Mouse (Mus musculus) T-cell, adult 2 months (primary cell): ENCODE results near the gene Hypk.
"Not testable (repeated sequence)": the region's sequence is repeated elsewhere in the genome, so short reads cannot be mapped to it uniquely, and the experiment has no call there.

Source experiments
- DNase-seq: peaks from one replicate; pipeline ENCODE4 v3.0.0; 2022; ENCODE audit warnings: low spot score

Gene Hypk

DNA sequence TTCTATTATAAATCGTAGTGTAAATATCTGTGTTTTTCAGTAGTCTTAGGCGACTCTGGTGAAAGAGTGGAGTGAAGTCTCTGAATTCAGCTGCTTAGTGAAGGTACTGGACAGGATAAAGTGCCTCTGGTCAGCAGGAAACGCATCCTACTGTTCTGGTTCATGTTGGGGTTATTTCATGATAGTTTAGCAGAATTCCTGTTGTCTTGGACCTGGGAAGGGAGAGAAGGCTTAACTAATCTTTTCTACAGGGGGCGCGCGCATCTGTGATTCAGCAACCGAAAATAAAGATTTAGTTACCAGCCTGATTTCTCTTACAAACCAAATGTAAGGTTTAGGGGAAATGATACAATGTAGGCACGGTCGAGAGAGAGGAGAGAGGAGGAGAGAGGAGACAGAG lies 5.0 kb upstream of the Hypk start:
- peak; percentile 23 for DNase-seq

DNA sequence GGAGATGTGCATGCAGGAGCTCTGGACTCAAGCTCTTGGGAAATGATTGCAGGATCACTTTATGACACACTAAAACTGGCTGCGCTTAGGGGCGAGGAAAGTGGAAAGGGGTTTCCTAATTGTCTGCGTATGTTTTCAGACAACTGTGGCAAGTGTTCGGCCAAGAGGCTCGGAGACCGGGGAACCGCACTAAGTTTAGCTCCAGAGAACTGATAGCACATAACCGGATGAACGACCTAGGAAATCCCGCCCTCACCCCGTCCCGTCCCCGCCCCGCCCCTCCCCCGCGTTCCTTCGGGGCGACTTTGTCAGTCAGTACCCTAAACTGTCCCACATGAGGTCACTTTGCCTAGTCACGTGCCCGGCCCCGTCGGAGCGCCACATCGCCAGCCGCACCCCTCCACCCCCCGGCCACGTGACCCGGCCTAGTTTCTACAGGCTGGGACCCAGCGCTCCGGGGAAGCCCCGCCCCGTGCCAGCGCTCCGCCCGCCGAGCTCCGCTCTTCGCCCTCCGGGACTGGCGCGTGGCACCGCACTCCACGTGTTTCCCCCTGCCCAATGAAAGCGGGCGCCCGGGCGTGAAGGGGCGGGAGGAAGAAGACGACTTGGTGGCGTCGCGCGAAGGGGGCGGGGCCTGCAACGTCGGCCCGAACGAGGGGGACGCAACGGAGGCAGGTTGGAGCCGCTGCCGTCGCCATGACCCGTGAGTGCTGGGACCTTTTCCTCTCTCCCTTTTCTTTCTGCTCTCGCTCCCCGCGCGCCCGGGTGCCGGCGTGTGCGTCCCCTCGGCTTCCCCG lies 4.2 kb upstream of the Hypk start, which contains the start of gene Serf2:
Gene Serf2 (plus strand): TSS at position 457 of the 797 bp plus-strand sequence.
- peak; percentile 100 for DNase-seq

DNA sequence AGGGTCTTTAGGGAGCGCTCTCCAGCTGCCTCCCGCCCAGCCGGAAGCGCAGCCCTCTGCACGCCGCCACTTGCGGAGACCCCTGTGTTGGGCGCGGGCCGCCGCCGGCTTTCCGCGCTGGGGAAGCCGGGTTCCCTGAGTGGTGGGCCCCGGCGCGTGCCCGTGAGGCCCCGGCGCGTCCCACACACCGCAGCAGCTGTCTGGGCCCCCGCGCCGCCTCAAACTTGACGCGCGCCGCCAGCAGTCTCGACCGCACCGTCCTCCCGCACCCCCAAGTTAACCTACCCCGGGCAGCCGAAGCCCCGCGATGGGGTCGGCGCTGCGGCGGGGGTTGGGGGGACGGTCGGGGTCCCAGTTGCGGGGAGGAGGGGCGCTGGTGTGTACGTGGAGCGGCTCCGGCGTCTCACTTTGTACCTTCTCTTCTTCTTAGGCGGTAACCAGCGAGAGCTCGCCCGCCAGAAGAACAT lies 3.5 kb upstream of the Hypk start:
- DNase-seq = no peak

DNA sequence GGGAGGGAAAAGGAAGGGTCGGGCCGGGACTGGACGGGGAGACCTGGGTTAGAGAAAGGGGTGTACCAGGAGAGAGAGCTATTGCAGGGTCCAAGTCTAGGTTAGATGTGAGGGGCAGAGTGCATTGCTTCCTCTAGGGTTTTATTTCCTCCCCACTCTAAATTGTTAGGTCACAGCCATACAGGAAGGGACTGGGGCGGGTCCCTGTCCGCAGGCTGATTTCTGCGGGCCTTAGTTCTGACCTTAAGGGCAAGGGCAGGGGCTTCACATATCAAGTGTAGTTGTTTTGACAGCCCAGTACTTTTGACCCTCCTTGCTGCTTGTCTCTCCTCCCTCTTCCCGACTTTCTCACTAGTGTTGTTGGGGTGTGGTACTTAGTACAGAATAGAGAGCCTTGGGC lies 3.0 kb upstream of the Hypk start:
- DNase-seq = no peak

DNA sequence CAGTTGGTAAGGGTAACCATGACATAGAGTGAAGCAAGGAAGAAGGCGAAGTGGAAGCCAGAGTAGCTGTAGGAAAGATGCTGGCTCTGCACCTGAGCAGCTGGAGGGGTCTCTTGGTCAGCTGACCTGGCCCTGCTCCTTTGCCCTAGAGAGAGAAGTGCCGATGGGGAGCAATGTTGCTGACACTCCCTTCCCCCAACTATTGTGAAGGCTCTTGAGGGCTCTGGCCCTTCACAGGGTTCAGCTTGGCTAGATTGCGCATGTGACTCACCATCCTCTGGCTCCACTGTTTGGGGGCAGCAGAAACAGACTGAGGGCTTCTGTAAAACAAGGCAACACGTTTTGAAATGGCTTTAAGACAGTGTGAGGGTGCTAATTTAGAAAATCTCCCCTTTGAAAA lies 729 bp upstream of the Hypk start:
- no peak for DNase-seq

DNA sequence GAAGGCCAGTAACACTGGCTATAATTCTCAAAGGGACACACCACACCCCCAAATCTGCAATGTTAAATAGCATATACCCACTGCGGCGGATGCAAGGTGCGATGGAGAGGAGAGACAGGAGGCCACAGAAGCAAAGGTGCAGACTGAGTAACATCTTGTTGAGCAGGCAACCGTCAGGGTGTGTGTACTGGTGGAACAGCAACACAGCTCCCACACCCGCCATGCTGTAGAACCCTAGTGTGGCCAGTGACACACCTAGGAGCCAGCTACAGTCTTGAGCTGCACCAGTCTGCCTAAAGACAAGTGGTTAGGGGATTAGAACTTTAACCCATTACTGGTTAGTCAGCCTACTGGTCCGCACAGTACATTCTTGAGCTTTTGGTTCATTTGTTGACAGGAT lies 827 bp downstream of the Hypk start:
- no peak for DNase-seq

DNA sequence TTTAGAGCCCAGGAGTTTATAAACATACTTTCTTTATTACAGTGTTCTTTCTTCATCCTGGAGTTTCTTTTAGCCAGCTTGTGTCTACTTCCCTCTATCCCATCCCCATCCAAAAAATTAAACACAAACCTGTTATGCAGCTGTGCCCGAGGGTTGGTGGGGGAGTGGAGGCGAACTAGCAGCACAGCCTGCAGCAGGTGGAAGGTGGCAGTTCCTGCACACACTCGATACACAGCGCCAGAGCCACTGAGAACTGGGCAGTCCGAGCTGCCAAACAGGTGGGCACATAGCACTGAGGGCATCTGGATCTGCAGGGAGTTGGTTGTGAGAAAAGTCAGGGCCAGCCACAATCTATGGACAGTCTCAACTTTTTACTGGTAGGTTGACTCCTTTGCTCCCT lies 2.4 kb downstream of the Hypk start:
- DNase-seq = no peak

DNA sequence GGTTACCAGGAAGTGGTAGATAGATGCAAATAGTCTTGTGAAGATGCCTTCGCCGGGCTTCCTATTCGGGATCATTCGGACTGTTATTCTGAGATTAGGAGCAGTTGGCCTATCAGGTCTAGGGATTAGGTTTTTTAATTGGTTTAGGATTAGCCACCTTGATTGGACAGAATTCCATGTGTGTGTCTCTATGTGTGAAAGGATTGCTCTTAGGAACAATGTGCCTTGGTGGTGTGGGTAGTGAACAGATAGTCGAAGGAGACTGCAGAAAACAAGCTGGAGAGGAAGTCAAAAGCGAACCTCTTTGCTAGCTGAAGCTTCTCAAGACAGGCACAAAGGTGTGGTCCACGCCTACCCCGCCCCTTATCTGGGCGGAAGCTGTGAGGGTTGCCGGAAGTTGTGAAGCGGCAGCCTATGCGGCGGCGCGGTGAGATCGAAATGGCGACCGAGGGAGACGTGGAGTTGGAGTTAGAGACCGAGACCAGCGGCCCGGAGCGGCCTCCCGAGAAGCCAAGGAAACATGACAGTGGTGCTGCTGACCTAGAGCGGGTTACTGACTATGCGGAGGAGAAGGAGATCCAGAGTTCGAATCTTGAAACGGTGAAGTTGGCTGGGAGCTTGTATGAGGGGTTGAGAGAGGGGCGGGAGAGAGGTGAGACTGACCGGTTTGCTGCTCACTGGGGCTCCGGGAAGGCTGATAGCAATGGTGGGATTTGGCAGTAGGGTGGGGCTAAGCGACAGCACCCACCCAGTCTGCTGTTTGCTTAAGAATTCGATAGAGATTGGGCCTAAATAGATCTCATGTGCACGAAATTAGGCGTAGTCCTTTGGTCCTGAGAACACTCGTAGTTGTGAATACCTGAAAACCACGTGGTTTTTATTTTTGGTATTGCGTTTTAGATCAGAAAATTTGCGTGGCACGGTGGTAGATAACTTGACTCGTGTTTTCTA lies 3.9 kb downstream of the Hypk start, which contains the start of gene Serinc4:
Gene Serinc4 (minus strand): TSS at position 90 of the 951 bp plus-strand sequence.
- peak; percentile 93 for DNase-seq

DNA sequence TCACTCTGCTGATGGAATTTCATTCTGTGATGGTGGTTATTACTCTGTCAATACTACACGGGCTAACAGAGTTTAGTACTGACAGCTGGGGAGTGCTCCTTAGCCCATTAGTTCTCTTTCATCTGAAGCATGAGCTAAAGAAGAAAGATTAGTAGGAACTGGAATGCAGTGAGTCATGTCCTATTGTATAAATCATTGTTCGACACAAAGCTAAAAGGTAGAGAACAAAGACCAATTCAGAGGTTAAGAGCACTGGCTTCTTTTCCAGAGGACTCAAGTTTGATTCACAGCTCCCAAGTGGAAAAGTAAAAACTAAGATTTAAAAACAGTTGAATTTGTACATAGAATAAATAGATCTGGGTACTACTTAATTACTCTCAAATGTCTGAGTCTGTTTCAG lies 7.0 kb downstream of the Hypk start:
- DNase-seq = no peak

DNA sequence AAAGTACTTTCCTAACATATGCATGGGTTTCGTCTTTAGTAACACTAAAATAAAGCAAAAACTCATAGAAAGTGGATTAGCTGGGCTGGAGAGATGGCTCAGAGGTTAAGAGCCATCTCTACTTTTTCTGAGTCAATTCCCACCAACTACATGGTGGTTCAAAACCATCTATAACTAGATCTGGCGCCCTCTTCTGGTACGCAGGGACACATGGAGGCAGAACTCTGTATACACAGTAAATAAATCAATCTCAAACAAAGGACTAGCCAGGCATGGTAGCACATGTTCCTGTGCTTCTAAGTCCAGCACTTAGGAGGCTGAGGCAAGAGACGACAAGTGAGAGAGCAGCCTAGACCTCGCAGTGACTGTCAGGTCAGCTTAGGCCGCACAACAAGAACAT lies 15.9 kb downstream of the Hypk start:
- not testable (repeated sequence) for DNase-seq

DNA sequence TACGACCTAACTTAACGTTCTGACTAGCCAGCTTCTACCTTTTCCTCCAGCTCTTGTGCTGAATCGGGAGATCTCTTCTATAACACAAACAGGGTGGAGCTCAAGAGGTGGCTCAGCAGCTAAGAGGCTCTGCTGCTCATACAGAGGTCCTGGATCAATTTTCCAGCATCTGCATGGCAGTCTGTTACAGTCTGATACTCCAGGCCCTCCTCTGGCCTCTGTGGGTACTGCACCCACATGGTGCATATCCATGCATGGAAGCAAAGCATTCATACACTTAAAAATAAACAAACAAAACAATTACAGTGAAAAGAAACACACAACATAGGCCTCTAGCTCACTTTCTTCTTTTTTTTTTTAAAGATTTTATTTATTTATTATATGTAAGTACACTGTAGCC lies 19.7 kb downstream of the Hypk start:
- not testable (repeated sequence) for DNase-seq

DNA sequence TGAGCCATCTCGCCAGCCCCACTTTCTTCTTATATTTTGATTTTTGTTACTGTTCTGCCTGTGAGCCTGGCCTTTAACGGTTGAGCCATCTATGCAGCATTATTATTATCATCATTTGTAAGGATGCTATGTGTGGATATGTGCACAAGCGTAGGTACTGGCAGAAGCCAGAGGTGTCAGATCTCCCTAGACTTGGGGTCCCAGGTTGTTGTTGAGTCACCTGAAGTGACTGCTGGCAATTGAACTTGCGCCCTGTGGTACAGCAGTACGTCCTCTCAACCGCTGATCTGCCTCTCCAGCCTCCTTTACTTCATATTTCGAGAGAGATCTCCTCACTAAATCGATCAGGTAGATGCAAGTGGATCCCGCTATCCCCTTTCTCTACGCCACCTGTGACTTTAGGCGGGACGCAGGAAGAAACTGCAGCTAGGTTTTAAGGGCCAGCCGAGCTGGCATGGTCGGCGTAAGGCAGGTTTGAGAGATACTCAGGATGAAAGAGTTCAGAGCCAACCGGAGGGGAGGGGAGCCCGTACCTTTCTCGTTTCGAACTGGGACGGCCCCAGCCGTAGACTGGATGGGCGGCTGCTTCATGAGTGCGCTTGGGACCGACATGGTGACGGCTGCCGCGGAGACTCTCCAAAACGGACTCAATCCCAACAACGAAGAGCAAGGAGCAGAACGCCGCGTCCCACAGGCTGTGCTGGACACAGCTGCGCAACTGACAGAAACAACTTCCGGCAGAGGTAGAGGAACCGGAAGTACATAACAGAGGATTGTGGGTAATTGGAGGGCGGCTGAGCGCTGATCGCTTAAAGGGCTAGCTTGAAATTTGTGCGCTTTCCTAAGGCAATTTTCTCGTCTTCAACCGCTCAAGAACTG lies 20.4 kb downstream of the Hypk start, which contains the start of gene Mfap1b:
Gene Mfap1b (minus strand): TSS at position 767 of the 879 bp plus-strand sequence.
- DNase-seq = peak; percentile 81

DNA sequence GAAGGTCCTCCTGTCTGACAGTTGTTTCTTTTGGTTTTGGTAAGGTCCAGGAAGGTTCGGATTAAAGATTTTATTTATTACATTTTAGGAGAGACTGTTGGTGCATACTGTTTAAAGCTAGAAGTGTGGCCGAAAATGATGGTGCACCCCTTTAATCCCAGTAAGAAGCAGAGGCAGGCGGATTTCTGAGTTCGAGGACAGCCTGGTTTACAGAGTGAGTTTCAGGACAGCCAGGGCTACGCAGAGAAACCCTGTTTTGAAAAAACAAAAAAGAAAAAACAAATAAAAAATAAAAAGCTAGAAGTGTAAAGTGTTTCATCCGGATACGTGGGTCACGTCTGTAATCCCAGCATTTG lies 21.1 kb downstream of the Hypk start:
- no peak for DNase-seq

DNA sequence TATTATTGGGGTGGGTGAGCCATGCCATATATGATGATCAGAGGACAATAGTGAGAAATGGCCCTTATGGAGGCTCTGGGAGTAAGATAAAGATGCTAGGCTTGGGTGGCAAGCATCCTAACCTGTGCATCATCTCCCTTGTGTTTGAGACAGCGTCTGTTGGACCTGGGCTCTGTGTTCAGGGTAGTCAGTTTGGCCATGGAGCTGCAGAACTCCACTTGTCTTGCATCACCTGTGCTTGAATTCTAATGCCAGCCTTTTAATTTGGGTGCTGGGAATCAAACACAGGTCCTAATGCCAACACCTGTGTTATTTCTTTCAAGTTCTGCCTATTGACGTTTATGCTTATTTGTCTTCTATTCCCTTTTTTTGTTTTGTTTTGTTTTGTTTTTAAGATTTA lies 22.2 kb downstream of the Hypk start:
- DNase-seq = not testable (repeated sequence)

DNA sequence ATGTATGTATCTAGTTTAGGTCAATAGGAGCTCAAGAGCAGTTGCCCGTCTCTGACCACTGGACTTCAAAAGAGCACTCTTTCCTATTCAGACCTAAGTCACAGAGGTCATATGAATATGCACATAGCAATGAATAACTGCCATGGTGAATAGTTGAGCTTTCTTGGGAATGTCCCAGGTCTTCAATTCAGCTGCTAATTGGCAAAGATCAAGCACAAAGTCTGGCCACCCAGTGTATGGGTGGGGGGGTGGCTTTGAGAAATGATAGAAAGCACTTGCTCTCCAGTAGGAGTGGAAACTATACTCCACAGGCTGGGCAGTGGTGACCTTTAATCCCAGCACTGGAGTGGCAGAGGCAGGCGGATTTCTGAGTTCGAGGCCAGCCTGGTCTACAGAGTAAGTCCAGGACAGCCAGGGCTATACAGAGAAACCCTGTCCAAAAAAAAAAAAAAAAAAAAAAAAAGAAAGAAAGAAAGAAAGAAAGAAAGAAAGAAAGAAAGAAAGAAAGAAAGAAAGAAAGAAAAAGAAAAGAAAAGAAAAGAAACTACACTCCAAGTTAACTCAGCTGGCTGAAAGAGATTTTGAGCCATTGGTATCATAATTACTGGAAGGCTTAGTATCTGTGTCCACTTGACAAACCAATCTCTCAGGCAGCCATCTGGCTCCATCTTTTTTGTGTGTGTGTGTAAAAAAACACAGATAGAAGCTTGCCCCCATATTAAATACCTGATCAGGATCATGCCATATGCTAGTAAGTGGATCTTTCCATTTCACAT lies 24.6 kb downstream of the Hypk start:
- no peak for DNase-seq

DNA sequence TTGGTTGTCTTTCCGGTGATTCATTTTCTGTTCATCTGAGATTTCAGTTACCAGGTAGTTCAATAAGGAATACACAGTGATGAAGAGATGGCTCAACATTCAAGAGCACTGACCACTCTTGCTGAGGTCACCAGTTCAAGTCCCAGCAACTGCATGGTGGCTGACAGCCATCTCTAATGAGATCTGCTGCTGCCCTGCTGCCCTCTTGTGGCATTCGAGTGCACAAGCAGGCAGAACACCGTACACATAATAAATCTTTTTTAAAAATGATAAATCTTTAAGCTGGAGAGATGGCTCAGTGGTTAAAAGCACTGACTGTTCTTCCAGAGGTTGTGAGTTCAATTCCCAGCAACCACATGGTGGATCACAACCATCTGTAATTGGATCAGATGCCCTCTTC lies 27.4 kb downstream of the Hypk start:
- DNase-seq = peak; percentile 38

DNA sequence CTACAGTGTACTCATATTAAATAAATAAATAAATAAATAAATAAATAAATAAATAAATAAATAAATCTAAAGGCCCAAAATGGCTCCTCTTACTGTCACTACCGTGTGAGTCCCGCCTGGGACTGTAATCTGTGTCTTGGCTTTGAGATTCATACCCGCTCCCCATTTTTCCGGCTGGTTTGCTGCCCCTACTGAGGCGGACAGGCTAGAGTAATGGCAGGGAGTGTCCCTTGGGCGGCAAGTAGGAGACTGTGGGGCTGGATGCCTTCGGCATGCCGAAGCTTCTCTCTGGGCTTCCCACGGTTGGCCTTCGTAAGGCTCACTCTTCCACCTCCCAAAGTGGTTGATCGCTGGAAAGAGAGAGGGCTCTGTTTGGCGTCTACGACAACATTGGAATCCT lies 27.8 kb downstream of the Hypk start:
- DNase-seq = not testable (repeated sequence)

DNA sequence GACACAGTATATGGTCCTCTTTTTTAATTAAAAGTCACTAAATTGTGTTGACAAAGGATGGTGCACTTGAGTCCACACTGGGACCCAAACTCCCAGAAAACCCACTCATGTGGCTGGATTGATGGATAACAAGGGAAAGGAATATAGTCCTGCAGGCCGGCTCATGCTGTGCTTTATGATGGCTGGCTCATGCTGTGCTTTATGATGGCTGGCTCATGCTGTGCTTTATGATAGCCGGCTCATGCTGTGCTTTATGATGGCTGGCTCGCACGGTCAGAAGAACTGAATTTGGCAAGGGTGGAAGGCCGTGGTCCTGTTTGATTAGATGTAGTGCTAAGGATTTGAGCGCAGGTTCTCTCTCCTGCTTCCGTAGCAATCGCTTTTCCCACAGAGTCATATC lies 30.5 kb downstream of the Hypk start:
- no peak for DNase-seq

DNA sequence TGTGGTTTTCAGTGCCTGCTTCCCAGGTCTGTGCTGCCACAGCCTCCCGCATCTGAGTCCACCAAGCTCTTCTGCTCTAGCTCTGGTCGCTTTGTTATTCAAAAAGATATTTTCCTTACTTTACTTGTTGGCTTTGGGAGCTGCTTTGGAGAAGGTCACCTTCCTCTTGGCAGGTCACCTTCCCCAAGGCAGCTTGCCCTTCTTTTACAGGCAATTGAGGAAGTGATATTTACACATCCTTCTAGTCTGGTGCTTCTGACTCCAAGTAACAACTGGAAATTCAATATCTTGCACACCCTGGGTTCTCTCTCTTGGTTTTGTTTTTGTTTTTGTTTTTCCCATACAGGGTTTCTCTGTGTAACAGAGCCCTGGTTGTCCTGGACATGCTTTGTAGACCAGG lies 31.3 kb downstream of the Hypk start:
- DNase-seq = not testable (repeated sequence)

DNA sequence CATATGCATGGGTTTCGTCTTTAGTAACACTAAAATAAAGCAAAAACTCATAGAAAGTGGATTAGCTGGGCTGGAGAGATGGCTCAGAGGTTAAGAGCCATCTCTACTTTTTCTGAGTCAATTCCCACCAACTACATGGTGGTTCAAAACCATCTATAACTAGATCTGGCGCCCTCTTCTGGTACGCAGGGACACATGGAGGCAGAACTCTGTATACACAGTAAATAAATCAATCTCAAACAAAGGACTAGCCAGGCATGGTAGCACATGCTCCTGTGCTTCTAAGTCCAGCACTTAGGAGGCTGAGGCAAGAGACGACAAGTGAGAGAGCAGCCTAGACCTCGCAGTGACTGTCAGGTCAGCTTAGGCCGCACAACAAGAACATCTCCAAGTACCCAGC lies 48.5 kb downstream of the Hypk start:
- DNase-seq = not testable (repeated sequence)
